Comparison of ENCODE assay signal across 21 mouse cellular contexts in the genomic region with DNA sequence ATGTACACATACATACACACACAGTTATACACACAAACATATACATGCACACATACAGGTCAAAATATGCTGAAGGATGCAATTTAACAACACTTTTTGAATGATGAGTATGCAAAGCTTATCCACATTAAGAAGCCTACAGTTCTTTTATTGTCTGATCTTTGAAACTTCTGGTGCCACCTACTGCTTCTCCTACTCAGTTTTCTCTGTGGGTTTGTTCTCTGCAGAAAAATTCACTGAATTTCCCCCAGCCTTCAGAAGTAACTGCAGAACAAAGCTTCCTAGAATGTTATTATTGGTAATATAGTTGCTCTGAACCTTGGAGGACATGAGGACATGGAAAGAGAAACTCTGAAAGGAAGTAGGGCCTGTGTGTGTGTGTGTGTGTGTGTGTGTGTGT.
"Had no signal": no experiment of that assay in that cellular context is flagged by ENCODE, and none has a peak within 500 bp of the region (broad histone marks: within the 10 kb centered on the region; RNA-seq: fewer than 3 reads in every experiment).

No protein-coding gene starts in this region.

- H3K27ac ChIP-seq: left cerebral cortex, adult 2 months; limb, embryonic 12.5 days; limb, embryonic 15.5 days; liver, embryonic 14.5 days; lung, embryonic 15.5 days; midbrain, embryonic 10.5 days; midbrain, embryonic 13.5 days; neural tube, embryonic 13.5 days had no signal

- DNase-seq: kidney, adult 18-20 months; kidney, adult 9 months; kidney, postnatal 14 days; kidney, postnatal 4 days; layer of hippocampus, postnatal 36 days; left cerebral cortex, postnatal 4 days; liver, postnatal 0 days; lung, postnatal 10 days; lung, postnatal 36 days; right cerebral cortex, postnatal 14 days; thymus, postnatal 25 days had no signal

- H3K4me3 ChIP-seq: left cerebral cortex, adult 2 months; limb, embryonic 12.5 days; limb, embryonic 15.5 days; lung, embryonic 15.5 days; megakaryocyte, embryonic 14.5 days; midbrain, embryonic 10.5 days; midbrain, embryonic 13.5 days; myocyte; neural tube, embryonic 13.5 days had no signal
